Comparison of ENCODE assay signal across 10 mouse cellular contexts in genomic region chr15:93698182-93698822, GRCm38 (mm10).
DNase-seq lines count a peak whose midpoint lies in the region; ATAC-seq and TF ChIP-seq lines count a peak whose summit lies in the region.
"Had no signal": no experiment of that assay in that cellular context is flagged by ENCODE, and none has a peak within 500 bp of the region (broad histone marks: within the 10 kb centered on the region; RNA-seq: fewer than 3 reads in every experiment).

No protein-coding gene starts in this region.

- H3K4me1 ChIP-seq in lung, adult 2 months (ENCODE audit: control insufficient read depth, insufficient read depth, low read length): peaks cover 4% of the 10 kb centered on the region
- peaks cover 39% of the 10 kb centered on the region for H3K4me1 ChIP-seq in heart, embryonic 10.5 days

- no peak for ATAC-seq in CD4-positive, CD25-positive, alpha-beta regulatory T cell, adult 4 months

- 31% methylated on average over 10 of the region's 10 CpGs for WGBS in lung, adult 2 months
- 14% methylated on average over 10 of the region's 10 CpGs for WGBS in heart, embryonic 10.5 days

- H3K36me3 ChIP-seq in heart, embryonic 10.5 days: no peaks in the 10 kb centered on the region
- no peaks in the 10 kb centered on the region for H3K36me3 ChIP-seq in myocyte (ENCODE audit: control insufficient read depth, insufficient read depth)

- no peak for TF ChIP-seq POLR2A in lung, adult 2 months (IDR thresholded peaks at IDR 0.05; ENCODE audit: borderline replicate concordance, extremely low read depth, low read depth, low read length)
- TF ChIP-seq POLR2A in myocyte (IDR thresholded peaks at IDR 0.05; ENCODE audit: insufficient read length, low read depth): no peak

- H3K4me2 ChIP-seq in myocyte (ENCODE audit: low read depth): peak overlapping the region; percentile 30

- no peaks in the 10 kb centered on the region for H3K27me3 ChIP-seq in heart, embryonic 10.5 days (ENCODE audit: insufficient read depth, poor library complexity, severe bottlenecking)
- no peaks in the 10 kb centered on the region for H3K27me3 ChIP-seq in myocyte (ENCODE audit: control insufficient read depth, insufficient read depth, insufficient read length)

- no peak overlapping the region for H3ac ChIP-seq in myocyte (ENCODE audit: control insufficient read depth, insufficient read length)

- no peak for TF ChIP-seq CTCF in lung, adult 2 months (IDR thresholded peaks at IDR 0.05; ENCODE audit: insufficient read depth, low read length)

- H3K27ac ChIP-seq in heart, embryonic 10.5 days: peak overlapping the region; percentile 89

- no peak overlapping the region for H3K4me3 ChIP-seq in lung, adult 2 months (replicated peaks; ENCODE audit: extremely low read depth, low read depth, low read length)
- H3K4me3 ChIP-seq in heart, embryonic 10.5 days: peak overlapping the region; percentile 41
- no peak overlapping the region for H3K4me3 ChIP-seq in myocyte

- no peaks in the 10 kb centered on the region for H3K79me2 ChIP-seq in myocyte (ENCODE audit: control insufficient read depth, insufficient read depth)

- H3K9me3 ChIP-seq in heart, embryonic 10.5 days: no peaks in the 10 kb centered on the region

- peak; percentile 17 to 23 for DNase-seq in frontal cortex, adult 2 months (ENCODE audit: extremely low spot score in 1 of 2, low spot score in 1 of 2)
- DNase-seq in frontal cortex, postnatal 10 days (ENCODE audit: low spot score in 2 of 2): no peak
- peak; percentile 53 for DNase-seq in lung, postnatal 10 days
- no peak for DNase-seq in lung, adult 2 months
- peak; percentile 87 for DNase-seq in heart, embryonic 10.5 days (ENCODE audit: low spot score)
- no peak for DNase-seq in thymus, postnatal 14 days
- DNase-seq: kidney, postnatal 10 days; right cerebral cortex, adult 18-20 months had no signal

TF ChIP-seq in myocyte, 11 proteins besides CTCF, POLR2A, EP300 and RAD21:
- TF ChIP-seq MYOG (IDR thresholded peaks at IDR 0.05; ENCODE audit: control insufficient read depth in 1 of 3, insufficient read depth in 1 of 3, insufficient read length in 2 of 3, low read depth in 2 of 3): peak in 2 of 3 experiments; percentile 39 to 45
- no peak for TF ChIP-seq REST (IDR thresholded peaks at IDR 0.05; ENCODE audit: insufficient read depth, insufficient read length)
- no peak for TF ChIP-seq CEBPB (IDR thresholded peaks at IDR 0.05; ENCODE audit: insufficient read depth, poor library complexity, severe bottlenecking)
- TF ChIP-seq USF1 (IDR thresholded peaks at IDR 0.05; ENCODE audit: low read depth): no peak
- TF ChIP-seq TCF12 (IDR thresholded peaks at IDR 0.05; ENCODE audit: insufficient read depth, poor library complexity, severe bottlenecking): peak; percentile 51
- TF ChIP-seq TCF3 (IDR thresholded peaks at IDR 0.05; ENCODE audit: insufficient read length, low read depth): no peak
- TF ChIP-seq SRF (IDR thresholded peaks at IDR 0.05; ENCODE audit: control insufficient read depth, insufficient read length, low read depth): no peak
- TF ChIP-seq MYOD1 (IDR thresholded peaks at IDR 0.05; ENCODE audit: control insufficient read depth in 1 of 3, insufficient read length in 2 of 3, low read depth in 2 of 3): peak; percentile 23 to 88 (median 66)
- TF ChIP-seq E2F4 (IDR thresholded peaks at IDR 0.05; ENCODE audit: insufficient read depth): no peak
- TF ChIP-seq MAX (IDR thresholded peaks at IDR 0.05; ENCODE audit: low read depth): no peak
- no peak for TF ChIP-seq POLR2AphosphoS2 (IDR thresholded peaks at IDR 0.05; ENCODE audit: insufficient read length, low read depth)
TF ChIP-seq in myocyte: peak in this region for 3.

Comparison
In these comparisons a context has a peak if more than half of its experiments do, and no peak if none do; other contexts are left out.
1. DNase-seq: peak in frontal cortex, adult 2 months (2 of 2), lung, postnatal 10 days (single experiment) and heart, embryonic 10.5 days (single experiment); none in frontal cortex, postnatal 10 days (0 of 2), lung, adult 2 months (single experiment) and thymus, postnatal 14 days (single experiment).